Mouse (Mus musculus) heart, postnatal 14 days (tissue): ENCODE measurements around the gene Sult1a1. TPM values are rescaled to one million over a fixed set of nuclear protein-coding genes. Genes with fewer than 3 reads are reported as not detected.
A peak's percentile ranks its signal among the peaks of the same experiment; 100 is the strongest.
"Not testable (repeated sequence)": the region's sequence is repeated elsewhere in the genome, so short reads cannot be mapped to it uniquely, and the experiment has no call there.

Experiments
- DNase-seq, 2 experiments: peaks; one replicate each; pipeline ENCODE4 v3.0.0; 2021 to 2022
- intact Hi-C: fragments of 180-260 bp; cut with DNase I; formaldehyde crosslinking; loops from one replicate; pipeline ENCODE4 v1.15.1; 2025
- total RNA-seq, 2 experiments: library from RNA; stranded (reverse); gene quantifications; 2 replicates each; pipeline ENCODE4 v1.2.3; 2021

The Sult1a1 gene
- total RNA-seq, 2 experiments from 2014 or later, result 38.6 to 43.2 TPM

DNA sequence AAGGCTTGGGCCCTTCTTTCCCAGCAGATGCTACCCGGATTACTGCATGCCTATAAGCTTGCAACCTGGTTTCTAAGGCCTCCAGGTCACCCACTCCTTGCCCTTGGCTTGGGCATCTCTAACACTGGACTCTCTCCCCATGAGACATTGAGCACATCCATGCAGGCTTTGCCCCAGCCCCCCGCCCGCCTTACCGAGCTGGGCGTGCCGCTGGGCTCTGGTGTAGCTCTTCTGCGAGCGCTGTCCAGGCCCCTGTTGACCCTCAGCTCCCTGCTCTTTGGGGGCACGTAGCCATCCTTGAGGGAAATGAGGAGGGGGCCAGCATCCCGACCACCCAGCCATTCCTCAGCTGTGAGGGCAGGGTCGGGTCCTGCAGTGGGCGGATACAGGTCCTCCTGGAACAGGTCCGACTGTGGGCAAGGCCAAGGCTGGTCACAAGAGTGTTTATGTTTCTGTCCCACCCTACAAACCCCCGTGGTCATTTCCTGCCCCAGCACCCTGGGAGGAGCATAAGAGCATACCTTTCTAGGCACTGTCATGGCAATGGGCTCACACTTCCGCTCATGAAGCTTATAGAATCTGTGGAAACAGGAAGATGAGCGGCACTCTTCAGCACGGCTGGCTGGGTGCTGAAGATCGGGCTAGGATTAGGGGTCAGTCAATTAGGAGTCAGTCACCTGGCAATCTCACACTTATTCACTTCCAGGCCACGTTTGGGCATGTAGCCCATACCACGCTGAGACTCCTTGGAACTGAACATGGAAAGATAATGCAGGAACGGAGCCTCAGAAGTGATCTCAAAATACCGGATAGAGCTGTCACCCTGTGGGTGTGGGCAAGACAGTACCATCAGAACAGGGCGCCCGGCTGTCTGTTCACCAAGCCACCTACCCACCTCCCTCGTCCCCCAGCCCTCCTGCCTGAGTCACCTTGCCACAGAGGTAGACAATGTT is 24.1 kb upstream of the Sult1a1 start:
- intact Hi-C loops, result no loop called here
- no peak for DNase-seq

DNA sequence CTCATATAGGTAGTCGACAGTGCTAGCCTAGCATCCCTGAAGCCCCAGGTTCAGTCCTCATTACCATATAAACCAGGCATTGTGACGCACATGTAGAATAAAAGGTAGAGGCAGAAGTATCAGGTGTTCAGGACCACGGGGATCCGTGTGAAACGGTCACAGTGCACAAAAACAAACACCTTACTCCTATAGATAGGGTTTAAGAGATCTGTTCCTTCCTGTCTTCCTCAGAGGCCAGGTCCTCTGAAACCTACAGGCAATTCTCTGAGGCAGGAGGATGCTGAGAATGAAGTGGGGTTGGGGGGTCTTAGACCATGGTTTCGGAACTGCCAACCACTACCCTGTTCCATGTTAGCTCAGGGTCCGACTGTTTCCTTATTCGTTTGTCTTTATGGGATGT is 21.6 kb upstream of the Sult1a1 start:
- intact Hi-C loops, result loop anchor here (2.0 to 5.0 kb wide), 2 partner anchors 113 to 211 kb away; partner anchors contain the start of genes Apobr, Cln3 and Tufm
- no peak for DNase-seq

DNA sequence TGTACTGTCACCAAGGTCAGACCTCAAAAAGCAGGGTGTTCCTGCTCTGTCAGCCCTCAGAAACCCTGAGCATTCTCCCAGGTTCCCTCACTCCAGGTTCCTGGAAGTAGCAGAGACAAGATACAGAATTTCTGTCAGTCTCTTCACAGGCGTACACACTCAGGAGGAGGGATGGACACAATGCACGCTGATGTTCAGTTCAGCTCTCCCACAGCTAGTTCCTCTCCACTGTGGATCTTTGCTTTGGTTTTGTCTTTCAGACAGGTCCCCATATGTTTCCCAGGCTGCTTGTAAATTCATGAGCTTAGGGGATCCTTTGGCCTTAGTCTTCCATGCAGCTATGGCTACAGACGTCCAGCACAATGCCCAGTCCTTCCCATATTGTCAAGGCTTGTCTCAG is 20.7 kb upstream of the Sult1a1 start:
- intact Hi-C loops, result loop anchor here (5.0 kb wide), 1 partner anchor 210 kb away; the partner anchor contains the start of gene Tufm
- DNase-seq, result no peak

DNA sequence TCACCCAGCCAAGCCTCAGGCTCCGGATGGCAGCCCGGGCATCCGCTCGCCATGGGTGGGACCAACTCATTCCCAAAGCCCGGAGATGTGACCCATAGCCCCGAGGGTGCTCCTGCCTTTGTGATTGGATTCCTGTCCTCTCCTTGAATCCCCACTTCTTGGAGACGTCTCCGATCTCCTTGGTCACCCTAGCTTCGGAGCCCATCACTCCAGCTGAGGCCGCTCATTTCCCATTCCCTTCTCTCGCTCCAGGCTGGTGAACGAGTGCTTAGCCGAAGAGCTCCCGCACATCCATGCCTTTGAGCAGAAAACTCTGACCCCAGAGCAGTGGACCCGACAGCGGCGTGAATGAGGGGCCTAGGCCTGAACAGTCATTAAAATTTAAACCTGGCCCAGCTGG is 20.1 kb upstream of the Sult1a1 start:
- intact Hi-C loops, result loop anchor here (5.0 kb wide), 1 partner anchor 209 kb away; the partner anchor contains the start of gene Tufm
- DNase-seq, result no peak

DNA sequence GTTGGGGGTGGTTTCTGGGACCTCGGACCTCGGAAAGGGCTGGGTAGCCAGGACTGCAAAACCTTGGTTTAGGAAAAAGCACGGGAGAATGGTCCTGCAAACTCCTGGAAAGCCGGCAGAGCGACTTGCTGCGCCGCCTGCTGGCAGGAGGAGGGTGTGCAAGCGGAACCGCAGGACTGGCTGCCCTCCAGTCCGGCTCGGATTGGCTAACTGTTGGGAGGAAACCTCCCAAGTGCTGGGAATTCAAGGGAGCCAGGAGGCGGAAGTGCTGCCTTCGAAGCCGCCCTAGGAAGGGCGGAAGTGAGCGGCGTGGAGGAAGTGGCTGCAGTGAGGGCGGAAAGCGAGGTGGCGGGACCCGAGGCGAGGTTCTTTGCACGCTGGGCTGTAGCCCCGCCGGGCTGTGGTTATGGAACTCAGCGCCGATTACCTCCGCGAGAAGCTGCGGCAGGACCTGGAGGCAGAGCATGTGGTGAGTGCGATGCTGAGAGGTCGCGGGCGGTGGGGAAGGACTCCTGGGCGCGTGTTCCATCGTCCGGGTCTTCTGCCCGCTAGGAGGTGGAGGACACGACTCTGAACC is 19.5 kb upstream of the Sult1a1 start, which contains the start of gene Slx1b:
Slx1b (minus strand) TSS at position 154 of the 577 bp plus-strand sequence.
- intact Hi-C loops, result loop anchor here (5.0 kb wide), 1 partner anchor 208 kb away; the partner anchor contains the start of gene Tufm
- peak; percentile 94 to 95 for DNase-seq

DNA sequence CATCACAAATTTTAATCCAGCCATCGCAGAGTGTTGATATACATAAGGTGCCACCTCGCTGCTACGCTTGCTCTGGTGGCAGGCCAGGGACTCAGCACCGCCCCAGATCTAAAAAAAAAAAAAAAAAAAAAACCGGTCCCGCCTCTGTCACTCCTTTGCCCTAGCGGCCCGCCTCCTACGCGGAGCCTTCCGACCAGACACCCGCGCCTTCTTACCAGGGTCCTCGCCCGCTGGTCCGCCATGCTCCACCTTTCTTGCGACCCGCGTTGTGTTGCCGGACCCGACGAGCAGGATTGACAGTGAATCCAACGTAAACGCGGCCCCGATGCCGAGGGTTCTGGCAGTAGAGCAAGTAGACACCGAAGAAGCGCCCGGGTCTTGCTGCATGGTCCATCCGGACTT is 19.0 kb upstream of the Sult1a1 start, which contains the start of gene Bola2:
Bola2 (plus strand) TSS at position 192 of the 402 bp plus-strand sequence.
- intact Hi-C loops, result loop anchor here (5.0 kb wide), 1 partner anchor 208 kb away; the partner anchor contains the start of gene Tufm
- DNase-seq, result peak; percentile 69 to 73

DNA sequence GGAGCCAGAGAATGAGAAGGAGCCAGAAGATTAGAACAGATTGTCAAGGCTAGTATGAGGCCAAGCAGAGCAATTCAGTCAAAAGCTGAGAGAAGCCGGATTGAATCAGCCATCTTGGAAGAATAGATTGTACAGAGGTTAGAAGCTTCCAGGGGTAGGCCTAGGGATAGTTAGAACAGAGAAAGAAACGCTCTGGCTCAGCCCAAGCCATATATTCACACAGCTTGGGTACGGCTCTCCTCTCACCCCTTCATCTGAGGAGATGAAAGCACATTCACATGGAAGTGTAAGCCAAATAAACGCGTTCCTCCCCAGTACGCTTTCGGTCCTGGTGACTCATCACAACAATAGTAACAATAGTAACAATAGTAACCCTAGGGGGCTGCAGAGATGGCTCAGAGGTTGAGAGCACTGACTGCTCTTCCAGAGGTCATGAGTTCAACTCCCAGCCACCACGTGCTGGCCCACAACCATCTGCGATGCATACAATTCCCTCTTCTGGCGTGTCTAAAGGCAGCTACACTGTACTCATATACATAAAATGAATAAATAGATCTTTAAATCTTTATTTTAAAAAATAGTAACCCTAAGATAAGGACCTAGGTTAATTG is 18.3 kb upstream of the Sult1a1 start:
- no peak for DNase-seq
- intact Hi-C loops, result loop anchor here (5.0 kb wide), 1 partner anchor 207 kb away; the partner anchor contains the start of gene Tufm

DNA sequence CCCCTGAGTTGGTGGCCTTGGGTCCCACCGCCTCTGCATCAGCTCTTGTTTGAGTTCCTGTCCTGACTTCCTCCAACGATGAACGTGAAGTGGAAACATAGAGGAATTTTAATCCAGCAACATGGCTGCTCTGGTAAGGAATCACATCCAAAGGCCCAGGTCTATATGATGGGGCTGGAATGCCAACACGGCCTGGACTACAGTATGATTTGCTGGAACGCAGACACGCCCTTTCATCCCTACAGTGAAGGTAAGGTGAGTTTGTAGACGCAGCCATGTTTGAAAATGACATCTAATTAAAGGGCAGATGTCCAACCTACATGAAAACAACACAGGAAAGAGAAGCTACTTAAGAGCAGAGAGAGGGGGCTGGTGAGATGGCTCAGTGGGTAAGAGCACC is 17.5 kb upstream of the Sult1a1 start:
- DNase-seq, result no peak
- intact Hi-C loops, result loop anchor here (1.0 kb wide), 1 partner anchor 49 kb away; no protein-coding TSS in a partner anchor

DNA sequence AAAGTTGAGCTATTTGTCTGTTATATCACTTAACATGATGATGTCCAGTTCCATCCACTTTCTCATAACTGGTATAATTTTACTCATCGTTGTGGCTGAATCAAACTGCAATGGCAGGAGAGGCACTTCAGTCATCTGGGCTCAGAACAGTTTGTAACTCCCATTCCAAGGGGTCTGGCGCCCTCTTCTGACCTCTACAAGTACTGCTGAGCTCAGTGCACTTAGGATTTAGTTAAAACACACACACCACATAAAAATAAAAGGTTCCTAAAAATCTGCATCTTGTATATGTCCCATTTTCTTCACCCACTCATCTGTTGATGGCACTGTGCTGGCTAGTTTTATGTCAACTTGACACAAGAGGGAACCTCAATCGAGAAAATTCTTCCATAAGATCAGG is 17.0 kb upstream of the Sult1a1 start:
- intact Hi-C loops, result loop anchor here (1.0 kb wide), 1 partner anchor 49 kb away; no protein-coding TSS in a partner anchor
- peak; percentile 85 to 92 for DNase-seq

DNA sequence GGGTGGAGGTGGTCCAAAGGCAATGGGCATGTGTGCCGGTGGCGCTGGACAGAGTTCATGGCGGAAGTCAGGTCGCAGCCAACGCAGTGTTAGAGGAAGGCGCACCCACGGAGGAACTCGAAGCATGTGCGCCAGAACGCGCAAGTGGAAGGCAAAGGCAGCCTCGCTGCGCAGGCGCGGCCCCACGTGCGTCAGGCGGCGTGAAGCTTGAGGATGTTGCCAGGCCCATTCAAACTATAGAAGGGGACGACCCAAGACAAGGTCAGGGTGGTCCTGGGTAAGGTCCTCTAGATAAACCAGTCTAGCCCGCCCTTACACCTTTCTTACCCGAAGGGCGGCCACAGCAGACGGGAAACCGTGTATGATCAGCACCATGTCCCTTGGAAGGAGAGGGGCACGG is 16.2 kb upstream of the Sult1a1 start:
- intact Hi-C loops, result no loop called here
- DNase-seq, result no peak

DNA sequence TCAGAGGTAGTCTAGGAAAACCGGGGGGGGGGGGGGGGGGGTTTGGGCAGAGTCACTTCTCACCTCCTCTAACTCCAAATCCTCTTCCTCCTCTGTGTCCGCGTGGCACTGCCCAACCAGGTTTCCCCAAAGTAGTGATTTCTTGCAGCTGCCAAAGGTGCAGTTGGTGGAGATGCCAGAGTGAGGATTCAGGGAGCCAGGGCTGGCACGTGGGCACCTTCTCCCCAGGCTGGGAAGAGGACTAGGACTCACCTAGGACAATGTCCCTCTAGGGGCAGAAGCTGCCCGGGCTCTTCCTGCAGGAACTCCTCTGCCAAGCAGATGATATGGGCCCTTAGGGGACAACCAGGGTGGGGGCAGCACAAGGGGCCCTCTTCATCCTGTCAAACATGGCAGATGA is 15.4 kb upstream of the Sult1a1 start:
- no peak for DNase-seq
- intact Hi-C loops, result no loop called here

DNA sequence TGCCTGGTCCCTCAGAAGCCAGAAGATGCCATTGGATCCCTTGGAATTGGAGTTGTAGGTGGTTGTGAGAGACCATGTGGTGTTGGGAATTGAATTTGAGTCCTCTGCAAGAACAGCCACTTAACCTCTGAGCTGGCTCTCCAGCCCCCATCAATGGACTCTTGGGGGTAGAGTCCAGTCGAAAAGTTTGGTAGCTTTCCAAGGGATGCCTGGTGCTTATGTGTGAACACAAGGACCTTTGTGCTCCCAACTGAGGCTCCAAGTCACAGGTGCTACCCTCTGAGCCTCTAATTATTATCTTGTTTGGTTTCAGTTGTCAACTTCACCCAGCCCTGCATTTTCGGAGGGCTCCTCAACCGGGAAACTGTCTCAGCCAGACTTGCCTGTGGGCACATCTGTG is 14.5 kb upstream of the Sult1a1 start:
- intact Hi-C loops, result no loop called here
- no peak for DNase-seq

DNA sequence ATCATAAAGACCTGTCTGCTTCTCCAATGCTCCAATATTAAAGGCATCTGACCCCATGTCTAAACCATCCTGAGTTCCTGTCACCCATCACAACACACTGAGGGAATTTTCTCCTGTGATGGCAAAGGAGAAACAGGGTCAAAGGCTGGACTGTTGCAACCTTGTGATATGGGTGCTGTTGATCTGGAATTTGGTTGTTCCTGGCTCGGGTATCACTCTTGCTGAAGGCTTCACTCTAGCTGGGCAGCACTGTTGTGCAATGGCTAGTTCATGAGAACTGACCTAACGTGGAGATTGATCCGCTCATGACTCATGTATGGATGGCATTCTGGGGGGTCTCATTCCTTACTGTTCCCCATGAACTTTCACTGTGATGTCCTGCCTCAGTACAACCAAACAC is 12.8 kb upstream of the Sult1a1 start:
- intact Hi-C loops, result no loop called here
- no peak for DNase-seq

DNA sequence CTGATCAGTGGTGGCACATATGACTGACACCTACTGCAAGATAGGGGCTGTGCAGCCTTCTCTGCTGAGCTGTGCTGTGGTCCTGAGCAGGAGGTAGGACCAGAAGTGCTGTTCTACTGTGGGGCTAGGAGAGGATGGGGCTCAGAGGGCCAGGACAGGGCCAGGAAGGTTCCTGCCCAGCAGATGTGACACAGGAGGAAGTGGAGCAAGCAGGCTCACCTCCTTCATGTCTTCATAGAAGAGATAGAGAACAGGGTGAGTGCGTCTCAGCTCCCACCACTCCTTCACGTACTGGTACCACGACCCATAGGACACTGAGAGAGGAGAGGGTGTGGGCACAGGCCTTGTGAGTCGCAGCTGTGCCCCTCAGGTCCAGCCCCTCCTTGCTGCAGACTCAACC is 11.9 kb upstream of the Sult1a1 start:
- DNase-seq, intact Hi-C loops: not testable (repeated sequence)

DNA sequence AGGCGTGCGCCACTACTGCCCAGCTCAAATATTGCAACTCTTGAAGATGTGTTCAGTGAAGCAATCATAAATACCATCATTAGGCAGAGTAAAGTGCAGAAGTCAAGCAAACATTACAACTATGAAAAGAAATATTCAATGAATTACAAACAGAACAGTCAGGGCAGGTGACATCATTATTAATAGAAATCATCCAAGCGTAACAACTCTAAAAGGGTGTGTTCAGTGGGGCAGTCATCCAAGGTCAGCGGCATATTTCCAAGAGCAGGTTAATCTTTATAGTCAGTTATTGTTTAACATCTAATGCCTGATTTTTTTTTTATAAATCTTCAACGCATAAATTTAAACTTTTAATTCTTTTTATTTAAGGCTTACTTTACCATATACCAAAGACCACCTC is 5.0 kb upstream of the Sult1a1 start:
- intact Hi-C loops, result no loop called here
- DNase-seq, result no peak

DNA sequence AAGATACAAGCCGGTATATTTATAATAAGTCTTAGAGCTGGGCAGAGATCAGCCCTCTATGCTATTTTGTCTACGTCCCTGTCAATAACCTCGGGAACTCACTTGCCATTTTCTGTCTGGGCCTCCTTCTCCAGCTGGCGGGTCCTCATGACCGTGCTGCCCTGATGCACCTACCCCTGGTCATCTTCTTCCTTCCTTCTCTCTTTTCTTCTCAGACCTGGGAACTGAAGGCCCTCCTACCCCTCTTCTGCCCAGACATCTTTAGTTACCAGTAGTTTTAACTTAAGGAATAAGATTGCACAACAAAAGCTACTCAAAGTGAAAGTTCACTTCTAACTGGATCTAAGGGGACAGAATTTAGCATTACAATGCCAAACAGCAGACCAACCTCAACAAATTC is 3.5 kb upstream of the Sult1a1 start:
- intact Hi-C loops, result no loop called here
- no peak for DNase-seq

DNA sequence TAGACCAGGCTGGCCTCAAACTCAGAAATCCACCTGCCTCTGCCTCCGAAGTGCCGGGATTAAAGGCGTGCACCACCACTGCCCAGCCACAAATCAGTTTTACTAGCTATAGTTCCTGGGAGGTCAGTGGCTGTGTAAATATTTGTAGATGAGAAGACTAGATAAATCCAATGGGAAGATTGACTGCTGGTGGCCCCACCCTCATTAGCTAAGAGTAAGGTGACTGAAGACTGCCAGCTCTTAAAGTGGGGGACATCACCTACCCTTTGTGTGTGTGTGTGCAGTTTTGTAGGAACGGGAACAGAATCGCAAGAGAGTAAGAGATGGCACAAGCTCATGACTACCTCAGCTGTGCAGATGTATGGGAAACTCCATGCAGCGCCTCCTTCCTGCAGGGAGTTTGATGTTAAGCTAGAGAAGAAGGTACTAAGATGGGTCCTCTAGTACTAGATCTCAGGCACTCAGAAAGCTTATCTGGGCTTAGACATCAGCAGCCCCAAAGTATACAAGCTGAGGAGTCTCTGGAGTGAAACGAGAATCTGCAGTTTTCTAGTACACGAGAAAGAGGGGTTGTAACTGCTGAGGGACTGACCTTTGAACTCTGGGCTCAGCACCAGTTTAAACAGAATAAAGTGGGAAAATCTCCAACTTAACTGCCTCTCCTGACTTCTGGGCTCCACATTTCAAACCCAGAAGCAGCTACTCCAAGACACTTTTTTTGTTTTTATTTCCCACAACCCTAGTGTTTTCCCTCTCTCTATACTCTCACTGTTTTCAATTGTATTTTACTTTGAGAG is 2.5 kb upstream of the Sult1a1 start:
- intact Hi-C loops, result no loop called here
- no peak for DNase-seq

DNA sequence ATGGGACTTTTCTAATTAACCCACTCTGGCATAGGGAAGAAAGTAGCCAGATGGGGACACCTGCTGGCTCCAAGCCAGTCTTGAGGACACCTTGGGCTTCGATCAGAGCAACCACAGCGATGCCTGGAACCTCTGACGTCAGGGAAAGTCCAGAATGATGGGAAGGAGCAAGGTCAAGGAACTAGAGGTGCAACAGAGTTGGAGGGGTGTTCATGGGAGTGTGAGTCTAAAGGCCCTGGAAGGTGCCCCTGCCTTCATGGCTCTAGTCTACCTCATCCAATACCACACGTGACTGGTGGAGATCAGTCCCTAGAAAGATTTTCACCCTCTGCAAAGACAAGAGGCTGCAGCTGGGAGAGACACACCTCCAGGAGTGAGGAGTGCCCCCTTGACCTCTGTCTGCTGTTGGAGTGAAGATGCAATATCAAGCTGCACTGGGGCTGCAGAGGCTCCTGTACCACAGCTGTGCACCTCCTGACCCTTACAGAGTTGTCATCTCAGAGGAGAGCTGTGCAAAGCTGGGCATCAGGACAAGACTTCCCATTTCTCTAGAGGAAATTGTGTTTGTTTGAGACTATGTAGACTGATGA is 494 bp upstream of the Sult1a1 start:
- no peak for DNase-seq
- intact Hi-C loops, result no loop called here

DNA sequence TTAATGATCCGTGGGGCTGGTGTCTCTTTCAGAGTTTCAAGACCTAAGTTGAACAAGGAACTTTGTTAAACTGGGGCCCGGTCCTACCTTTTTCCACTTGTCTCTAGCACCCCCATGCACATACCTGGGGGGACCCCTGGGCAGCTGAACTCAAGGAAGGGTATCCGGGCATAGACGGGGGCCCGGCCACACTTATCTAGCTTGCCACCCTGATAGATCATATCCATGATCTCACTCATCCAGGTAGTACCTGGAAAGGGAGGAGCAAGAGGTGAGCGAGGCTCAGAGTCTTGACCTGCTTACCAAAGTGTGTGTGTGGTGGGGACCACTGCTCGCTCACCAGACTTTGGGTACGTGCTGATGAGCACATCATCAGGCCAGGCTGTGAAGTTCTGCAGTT is 1.1 kb downstream of the Sult1a1 start:
- intact Hi-C loops, result no loop called here

DNA sequence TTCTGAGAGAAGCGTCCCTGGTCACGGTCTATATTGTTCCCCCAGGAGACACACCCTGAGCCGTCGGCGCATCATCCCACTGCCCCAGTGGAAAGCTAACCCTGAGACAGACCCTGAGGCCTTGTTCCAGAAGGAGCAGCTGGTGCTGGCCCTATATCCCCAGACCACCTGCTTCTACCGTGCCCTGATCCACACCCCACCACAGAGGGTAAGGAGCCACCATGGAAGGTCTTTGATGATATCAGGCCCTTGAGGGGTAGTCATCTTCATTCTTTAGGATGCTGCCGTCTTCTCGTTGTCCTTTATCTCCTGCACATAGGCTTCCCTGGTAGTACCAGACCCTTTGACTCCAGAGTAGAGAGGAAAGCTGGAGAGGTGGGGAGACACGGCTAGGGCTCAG is 4.1 kb downstream of the Sult1a1 start:
- no peak for DNase-seq
- intact Hi-C loops, result no loop called here

More for the DNA sequence above, 1.1 kb downstream of the Sult1a1 start:
- DNase-seq, result no peak
